Mouse (Mus musculus): ENCODE measurements around the gene Sec14l3.

DNA sequence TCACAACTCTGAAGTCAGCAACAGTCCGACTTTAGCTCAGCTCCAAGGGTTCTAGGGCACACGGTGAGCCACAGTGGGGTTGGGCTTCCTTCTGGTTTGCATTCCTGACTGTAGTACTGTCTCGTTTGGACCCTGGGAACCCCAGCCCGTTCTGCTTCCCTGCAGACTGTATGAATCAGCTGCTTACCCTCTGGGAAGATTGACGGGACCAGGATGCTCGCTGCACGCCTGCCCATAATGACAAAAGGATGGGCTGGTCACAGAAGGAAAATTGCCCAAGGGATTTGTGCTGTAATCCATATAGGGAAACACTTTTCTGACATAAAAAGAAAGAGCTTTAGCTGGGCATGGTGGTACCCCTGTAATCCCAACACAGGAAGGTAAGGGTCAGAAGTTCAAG is 34.2 kb downstream of the Sec14l3 start:
- TF ChIP-seq CTCF (IDR thresholded peaks at IDR 0.05; ENCODE audit: control insufficient read depth, insufficient read depth, insufficient replicate concordance, low read depth, low read length) = no peak
- no peak for TF ChIP-seq POLR2A (IDR thresholded peaks at IDR 0.05; ENCODE audit: control insufficient read depth, low read depth, low read length)

Data from testis, adult 2 months (tissue).